Mouse (Mus musculus) thymus, adult 2 months (tissue): ENCODE data around the gene Gls. TPM values are rescaled to one million over a fixed set of nuclear protein-coding genes. Genes with fewer than 3 reads are reported as not detected.

Source experiments
- DNase-seq: peaks from one replicate; pipeline ENCODE4 v3.0.0; 2021
- H3K27ac ChIP-seq: fragments of 200-500 bp; 2 replicates; pipeline ENCODE4 v1.5.1; 2012; ENCODE audit warnings: low read length, control low read depth; ENCODE audit not compliant: control insufficient read depth, insufficient read depth
- H3K27me3 ChIP-seq: fragments of 200-500 bp; 2 replicates; pipeline ENCODE4 v1.6.1; 2012; ENCODE audit warnings: mild to moderate bottlenecking, low read length, moderate library complexity, mixed read lengths; ENCODE audit not compliant: control insufficient read depth, insufficient read depth
- H3K36me3 ChIP-seq: fragments of 200-500 bp; 2 replicates; pipeline ENCODE4 v1.6.1; 2012; ENCODE audit warnings: mild to moderate bottlenecking, low read length, moderate library complexity; ENCODE audit not compliant: control insufficient read depth, insufficient read depth
- H3K4me1 ChIP-seq: fragments of 200-500 bp; replicated peaks from 2 replicates; pipeline ENCODE4 v1.6.1; 2012; ENCODE audit warnings: low read length; ENCODE audit not compliant: control insufficient read depth, insufficient read depth
- H3K4me3 ChIP-seq: fragments of 200-500 bp; 2 replicates; pipeline ENCODE4 v1.5.1; 2012; ENCODE audit warnings: mild to moderate bottlenecking, low read length, control low read depth, moderate library complexity; ENCODE audit not compliant: control insufficient read depth, insufficient read depth
- CTCF ChIP-seq: fragments of 200-500 bp; IDR thresholded peaks from 2 replicates; pipeline ENCODE4 v1.5.1; 2012; ENCODE audit warnings: mild to moderate bottlenecking, control low read depth, low read length, moderate library complexity, borderline replicate concordance; ENCODE audit not compliant: control insufficient read depth, poor library complexity, insufficient read depth; ENCODE audit errors: extremely low read depth
- POLR2A ChIP-seq: fragments of 200-500 bp; IDR thresholded peaks from 2 replicates; pipeline ENCODE4 v1.6.1; 2012; ENCODE audit warnings: mild to moderate bottlenecking, low read length, control low read depth, moderate library complexity; ENCODE audit not compliant: control insufficient read depth, poor library complexity, insufficient read depth; ENCODE audit errors: extremely low read depth
- WGBS: fragments of 180-500 bp; shearing (Covaris S2); methylation state at CpG from one replicate; pipeline ENCODE4 v1.1.7; 2018; 5-methylcytosine and 5-hydroxymethylcytosine counted together
- polyA plus RNA-seq: library from polyadenylated mRNA; depleted of rRNA; stranded (reverse); fragments of >200 nt; gene quantifications from 2 replicates; pipeline ENCODE4 v1.2.3, GENCODE M21; 2012

The Gls gene
- polyA plus RNA-seq, 1 experiment: 26.0 TPM

GRCm38 (mm10) chr1:52260354-52261090, 27.5 kb upstream of the Gls start:
- Histone ChIP-seq H3K27ac (no peak overlapping the region), H3K36me3 (no peaks in the 10 kb centered on the region), H3K4me1 (no peaks in the 10 kb centered on the region; the same call in 1 of the 2 replicates), H3K27me3 (no peaks in the 10 kb centered on the region), H3K4me3 (no peak overlapping the region)
- over 99% methylated on average over 4 of the region's 4 CpGs for WGBS
- DNase-seq: no peak
- TF ChIP-seq POLR2A: no peak
- no peak for TF ChIP-seq CTCF

GRCm38 (mm10) chr1:52258006-52258749, 25.1 kb upstream of the Gls start:
- Histone ChIP-seq H3K4me1 (no peaks in the 10 kb centered on the region; the same call in 1 of the 2 replicates), H3K36me3 (no peaks in the 10 kb centered on the region), H3K4me3 (no peak overlapping the region), H3K27ac (no peak overlapping the region), H3K27me3 (no peaks in the 10 kb centered on the region)
- WGBS: 93% methylated on average over 9 of the region's 9 CpGs
- DNase-seq: no peak
- TF ChIP-seq POLR2A: no peak
- TF ChIP-seq CTCF: no peak

- Histone ChIP-seq H3K36me3 (no peaks in the 10 kb centered on the region), H3K4me3 (no peak overlapping the region), H3K27me3 (no peaks in the 10 kb centered on the region), H3K27ac (no peak overlapping the region), H3K4me1 (no peaks in the 10 kb centered on the region)
- DNase-seq: no peak
- TF ChIP-seq CTCF: no peak
- TF ChIP-seq POLR2A: no peak
- 86% methylated on average over 4 of the region's 4 CpGs for WGBS
These were observed 23.9 kb upstream of the Gls start for GRCm38 (mm10) chr1:52256916-52257315.

- no peak for DNase-seq
- H3K27ac ChIP-seq: no peak overlapping the region
- WGBS: 96% methylated on average over 4 of the region's 4 CpGs
These were observed 23.2 kb upstream of the Gls start for GRCm38 (mm10) chr1:52256194-52256593.

GRCm38 (mm10) chr1:52254411-52254810, 21.4 kb upstream of the Gls start:
- TF ChIP-seq POLR2A (no peak), CTCF (no peak)
- 92% methylated on average over 2 of the region's 2 CpGs for WGBS
- Histone ChIP-seq H3K27ac (no peak overlapping the region), H3K27me3 (no peaks in the 10 kb centered on the region), H3K4me3 (no peak overlapping the region), H3K4me1 (no peaks in the 10 kb centered on the region), H3K36me3 (no peaks in the 10 kb centered on the region)
- no peak for DNase-seq

More at GRCm38 (mm10) chr1:52256194-52256593, 23.2 kb upstream of the Gls start:
- Histone ChIP-seq H3K27me3 (no peaks in the 10 kb centered on the region), H3K4me1 (no peaks in the 10 kb centered on the region), H3K4me3 (no peak overlapping the region), H3K36me3 (no peaks in the 10 kb centered on the region)
- no peak for TF ChIP-seq CTCF
- no peak for TF ChIP-seq POLR2A

- no peak for TF ChIP-seq POLR2A
- no peak for TF ChIP-seq CTCF
- H3K4me3 ChIP-seq: no peak overlapping the region
- DNase-seq: no peak
- H3K36me3 ChIP-seq: no peaks in the 10 kb centered on the region
- WGBS: 96% methylated on average over 6 of the region's 6 CpGs
- no peaks in the 10 kb centered on the region for H3K27me3 ChIP-seq
- H3K4me1 ChIP-seq: no peaks in the 10 kb centered on the region
- H3K27ac ChIP-seq: no peak overlapping the region
These were observed 20.4 kb upstream of the Gls start for GRCm38 (mm10) chr1:52253386-52253785.
